Mouse (Mus musculus) liver, embryonic 13.5 days (tissue): ENCODE measurements around the gene Alb. TPM values are rescaled to one million over a fixed set of nuclear protein-coding genes. Genes with fewer than 3 reads are reported as not detected.
A peak's percentile ranks its signal among the peaks of the same experiment; 100 is the strongest.

Experiments used
- ATAC-seq: fragments of 200-750 bp; cut with Nextera tagmentation; 2 replicates; pipeline ENCODE4 v1.8.0; 2017; ENCODE audit warnings: low read depth, mild to moderate bottlenecking, moderate number of reproducible peaks, moderate library complexity
- DNase-seq: peaks from one replicate; pipeline ENCODE4 v3.0.0; 2022
- H3K27ac ChIP-seq: fragments of 300-500 bp; sonication (generic); 2 replicates; pipeline ENCODE4 v1.5.1; 2015; ENCODE audit warnings: moderate library complexity, mild to moderate bottlenecking, inconsistent platforms
- H3K27me3 ChIP-seq: fragments of 300-500 bp; sonication (generic); 2 replicates; pipeline ENCODE4 v1.6.1; 2015; ENCODE audit warnings: mild to moderate bottlenecking, inconsistent platforms
- H3K36me3 ChIP-seq: fragments of 300-500 bp; sonication (generic); 2 replicates; pipeline ENCODE4 v1.6.1; 2015; ENCODE audit warnings: mild to moderate bottlenecking, inconsistent platforms
- H3K4me1 ChIP-seq: fragments of 300-500 bp; sonication (generic); replicated peaks from 2 replicates; pipeline ENCODE4 v1.6.1; 2015; ENCODE audit warnings: inconsistent platforms
- H3K4me2 ChIP-seq: fragments of 300-500 bp; sonication (generic); 2 replicates; pipeline ENCODE4 v1.6.1; 2015; ENCODE audit warnings: inconsistent platforms, mild to moderate bottlenecking, moderate library complexity
- H3K4me3 ChIP-seq: fragments of 300-500 bp; sonication (generic); replicated peaks from 2 replicates; pipeline ENCODE4 v1.5.1; 2015; ENCODE audit warnings: mild to moderate bottlenecking, inconsistent platforms
- H3K9ac ChIP-seq: fragments of 300-500 bp; sonication (generic); 2 replicates; pipeline ENCODE4 v1.6.1; 2015; ENCODE audit warnings: mild to moderate bottlenecking, inconsistent platforms
- H3K9me3 ChIP-seq: fragments of 300-500 bp; sonication (generic); replicated peaks from 2 replicates; pipeline ENCODE4 v1.6.1; 2016; ENCODE audit warnings: inconsistent platforms
- WGBS: fragments of 180-500 bp; shearing (Covaris S2); methylation state at CpG from one replicate; pipeline ENCODE4 v1.1.7; 2015; ENCODE audit not compliant: insufficient replicate concordance; 5-methylcytosine and 5-hydroxymethylcytosine counted together
- polyA plus RNA-seq: library from polyadenylated mRNA; unstranded; fragments of >200 nt; fragmentation: Nextera tagmentation; extraction: Ambion mirVana; gene quantifications from 2 replicates; pipeline ENCODE4 v1.2.1, GENCODE M21; 2015

Alb gene
- polyA plus RNA-seq, 1 experiment from 2014 or later, result 1,711 TPM

- H3K27ac ChIP-seq, result no peak overlapping the region
- 45% methylated on average over 4 of the region's 4 CpGs for WGBS
- no peak overlapping the region for H3K4me3 ChIP-seq
- DNase-seq, result no peak
- H3K9me3 ChIP-seq, result no peaks in the 10 kb centered on the region
- no peaks in the 10 kb centered on the region for H3K36me3 ChIP-seq
- H3K4me1 ChIP-seq, result no peaks in the 10 kb centered on the region
- no peaks in the 10 kb centered on the region for H3K27me3 ChIP-seq
- no peak overlapping the region for H3K4me2 ChIP-seq
- H3K9ac ChIP-seq, result no peak overlapping the region
- ATAC-seq, result no peak
These were observed 6.1 kb downstream of the Alb start for GRCm38 (mm10) chr5:90466806-90467205.

DNA sequence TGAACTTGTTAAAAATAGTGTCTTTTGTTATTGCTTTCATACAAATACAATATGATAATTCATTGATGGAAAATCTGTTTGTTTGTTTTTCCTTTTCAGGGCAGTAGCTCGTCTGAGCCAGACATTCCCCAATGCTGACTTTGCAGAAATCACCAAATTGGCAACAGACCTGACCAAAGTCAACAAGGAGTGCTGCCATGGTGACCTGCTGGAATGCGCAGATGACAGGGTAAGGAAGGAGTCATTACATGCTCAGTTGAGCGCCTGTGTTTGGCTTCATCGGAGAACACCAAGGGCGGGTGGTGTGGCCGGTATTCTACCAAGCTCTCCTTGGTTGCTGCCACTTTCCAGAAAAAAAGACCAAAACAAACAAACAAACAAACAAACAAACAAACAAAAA, 6.5 kb downstream of the Alb start:
- Histone ChIP-seq H3K4me1 (no peaks in the 10 kb centered on the region), H3K27ac (no peak overlapping the region), H3K27me3 (no peaks in the 10 kb centered on the region), H3K9me3 (no peaks in the 10 kb centered on the region), H3K4me3 (no peak overlapping the region), H3K36me3 (no peaks in the 10 kb centered on the region), H3K4me2 (no peak overlapping the region), H3K9ac (no peak overlapping the region)
- 65% methylated on average over 6 of the region's 6 CpGs for WGBS
- ATAC-seq, result no peak; the same call in 1 of the 2 replicates
- no peak for DNase-seq

DNA sequence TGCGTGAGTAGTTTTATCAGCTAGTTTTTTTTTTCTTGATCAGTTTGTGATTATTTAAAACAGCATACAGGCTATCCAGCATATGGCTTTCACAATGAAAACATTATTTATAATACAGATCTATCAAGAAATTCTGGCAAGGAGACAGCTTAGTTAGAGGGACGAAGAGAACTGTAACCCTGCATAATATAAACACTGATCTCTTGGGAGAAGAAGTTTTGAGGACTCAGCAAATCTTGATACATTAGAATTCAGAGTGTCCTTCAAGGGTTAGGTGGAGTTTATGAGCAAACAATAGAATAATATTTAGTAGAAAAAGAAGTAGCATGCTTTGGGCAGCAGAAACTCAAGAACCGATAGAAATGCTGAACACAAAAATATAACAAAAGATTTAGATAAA, 10.1 kb downstream of the Alb start:
- H3K9ac ChIP-seq, result no peak overlapping the region
- no peak overlapping the region for H3K4me3 ChIP-seq
- H3K4me2 ChIP-seq, result no peak overlapping the region
- DNase-seq (no peak), ATAC-seq (no peak)
- 67% methylated on average over 3 of the region's 3 CpGs for WGBS
- no peaks in the 10 kb centered on the region for H3K36me3 ChIP-seq
- no peak overlapping the region for H3K27ac ChIP-seq
- no peaks in the 10 kb centered on the region for H3K9me3 ChIP-seq
- H3K27me3 ChIP-seq, result no peaks in the 10 kb centered on the region
- H3K4me1 ChIP-seq, result no peaks in the 10 kb centered on the region

- no peak overlapping the region for H3K4me3 ChIP-seq
- no peaks in the 10 kb centered on the region for H3K4me1 ChIP-seq
- H3K4me2 ChIP-seq, result no peak overlapping the region
- 67% methylated on average over 4 of the region's 4 CpGs for WGBS
- no peaks in the 10 kb centered on the region for H3K9me3 ChIP-seq
- no peak for DNase-seq
- H3K9ac ChIP-seq, result no peak overlapping the region
- H3K27ac ChIP-seq, result no peak overlapping the region
- no peaks in the 10 kb centered on the region for H3K36me3 ChIP-seq
- H3K27me3 ChIP-seq, result no peaks in the 10 kb centered on the region
- no peak for ATAC-seq
These were observed 13.2 kb downstream of the Alb start for GRCm38 (mm10) chr5:90473902-90474301.

GRCm38 (mm10) chr5:90474369-90474768, 13.7 kb downstream of the Alb start:
- Histone ChIP-seq H3K4me3 (no peak overlapping the region), H3K9me3 (no peaks in the 10 kb centered on the region), H3K27me3 (no peaks in the 10 kb centered on the region), H3K27ac (no peak overlapping the region; the same call in 1 of the 2 replicates), H3K4me2 (no peak overlapping the region), H3K36me3 (no peaks in the 10 kb centered on the region), H3K9ac (no peak overlapping the region), H3K4me1 (no peaks in the 10 kb centered on the region)
- WGBS, result 60% methylated on average over 5 of the region's 5 CpGs
- DNase-seq (no peak), ATAC-seq (0 out of 2 replicates have a peak, but pooled peaks have one; percentile 19)

- no peak for DNase-seq
- ATAC-seq, result 0 out of 2 replicates have a peak, but pooled peaks have one; percentile 4
- H3K4me1 ChIP-seq, result no peaks in the 10 kb centered on the region
- no peak overlapping the region for H3K4me3 ChIP-seq
- no peaks in the 10 kb centered on the region for H3K36me3 ChIP-seq
- no peak overlapping the region for H3K4me2 ChIP-seq
- H3K27me3 ChIP-seq, result no peaks in the 10 kb centered on the region
- WGBS, result 71% methylated on average over 3 of the region's 3 CpGs
- H3K9me3 ChIP-seq, result no peaks in the 10 kb centered on the region
- no peak overlapping the region for H3K27ac ChIP-seq
- no peak overlapping the region for H3K9ac ChIP-seq
These were observed 16.0 kb downstream of the Alb start for GRCm38 (mm10) chr5:90476741-90477140.

GRCm38 (mm10) chr5:90477308-90478140, 16.8 kb downstream of the Alb start:
- no peaks in the 10 kb centered on the region for H3K9me3 ChIP-seq
- DNase-seq (no peak), ATAC-seq (peak; percentile 45)
- no peaks in the 10 kb centered on the region for H3K4me1 ChIP-seq
- no peak overlapping the region for H3K4me3 ChIP-seq
- no peaks in the 10 kb centered on the region for H3K27me3 ChIP-seq
- H3K4me2 ChIP-seq, result no peak overlapping the region
- 50% methylated on average over 7 of the region's 7 CpGs for WGBS
- H3K27ac ChIP-seq, result no peak overlapping the region
- no peaks in the 10 kb centered on the region for H3K36me3 ChIP-seq
- no peak overlapping the region for H3K9ac ChIP-seq

GRCm38 (mm10) chr5:90478886-90479285, 18.2 kb downstream of the Alb start:
- ATAC-seq, result no peak
- no peaks in the 10 kb centered on the region; the same call in 1 of the 2 replicates for H3K4me1 ChIP-seq
- H3K4me2 ChIP-seq, result no peak overlapping the region
- H3K9me3 ChIP-seq, result no peaks in the 10 kb centered on the region
- H3K36me3 ChIP-seq, result no peaks in the 10 kb centered on the region
- H3K27me3 ChIP-seq, result no peaks in the 10 kb centered on the region
- 22% methylated on average over 1 of the region's 1 CpGs for WGBS
- H3K9ac ChIP-seq, result no peak overlapping the region
- no peak overlapping the region for H3K27ac ChIP-seq
- DNase-seq, result no peak
- H3K4me3 ChIP-seq, result no peak overlapping the region

GRCm38 (mm10) chr5:90485597-90485996, 24.9 kb downstream of the Alb start:
- no peak for DNase-seq
- H3K4me2 ChIP-seq, result no peak overlapping the region

GRCm38 (mm10) chr5:90488323-90488722, 27.6 kb downstream of the Alb start:
- peak; percentile 67 for ATAC-seq
- WGBS, result 66% methylated on average over 7 of the region's 7 CpGs
- H3K27ac ChIP-seq, result no peak overlapping the region

More at GRCm38 (mm10) chr5:90485597-90485996, 24.9 kb downstream of the Alb start:
- Histone ChIP-seq H3K9ac (no peak overlapping the region), H3K4me1 (peaks cover 10% of the 10 kb centered on the region; the same call in 1 of the 2 replicates), H3K36me3 (no peaks in the 10 kb centered on the region), H3K4me3 (no peak overlapping the region), H3K27ac (peak overlapping the region; percentile 71), H3K27me3 (no peaks in the 10 kb centered on the region), H3K9me3 (no peaks in the 10 kb centered on the region)
- 68% methylated on average over 7 of the region's 7 CpGs for WGBS
- ATAC-seq, result peak; percentile 55

GRCm38 (mm10) chr5:90490518-90490917, 29.8 kb downstream of the Alb start, which contains the start of gene Afp:
Afp (plus strand) TSS chr5:90490737.
- no peaks in the 10 kb centered on the region for H3K27me3 ChIP-seq
- no peak for DNase-seq
- H3K4me3 ChIP-seq, result peak within 1 kb of the TSS; percentile 25
- 0 out of 2 replicates have a peak within 1 kb of the TSS, but pooled peaks have one; percentile 27 for H3K9ac ChIP-seq
- no peaks in the 10 kb centered on the region for H3K36me3 ChIP-seq
- H3K4me1 ChIP-seq, result peaks cover 5% of the 10 kb centered on the region; the same call in 1 of the 2 replicates
- H3K4me2 ChIP-seq, result peak within 1 kb of the TSS; percentile 30
- WGBS, result 68% methylated on average over 7 of the region's 7 CpGs
- H3K9me3 ChIP-seq, result no peaks in the 10 kb centered on the region
- no peak for ATAC-seq
- H3K27ac ChIP-seq, result peak within 1 kb of the TSS; percentile 23

More at GRCm38 (mm10) chr5:90488323-90488722, 27.6 kb downstream of the Alb start:
- Histone ChIP-seq H3K4me2 (no peak overlapping the region), H3K4me1 (peaks cover 10% of the 10 kb centered on the region; the same call in 1 of the 2 replicates), H3K27me3 (no peaks in the 10 kb centered on the region), H3K36me3 (no peaks in the 10 kb centered on the region), H3K9me3 (no peaks in the 10 kb centered on the region), H3K4me3 (no peak overlapping the region), H3K9ac (no peak overlapping the region)
- no peak for DNase-seq
